Mouse (Mus musculus) midbrain, embryonic 10.5 days (tissue): ENCODE results near the gene Dgke. TPM values are rescaled to one million over a fixed set of nuclear protein-coding genes. Genes with fewer than 3 reads are reported as not detected.

Experiments used
- DNase-seq: peaks from one replicate; pipeline ENCODE4 v3.0.0-alpha.2; 2017; ENCODE audit warnings: low spot score
- H3K27ac ChIP-seq: fragments of 300-500 bp; sonication (generic); replicated peaks from 2 replicates; pipeline ENCODE4 v1.5.1; 2016; ENCODE audit warnings: mild to moderate bottlenecking
- H3K27me3 ChIP-seq: fragments of 300-500 bp; sonication (generic); 2 replicates; pipeline ENCODE4 v1.6.1; 2016; ENCODE audit warnings: low read depth, mild to moderate bottlenecking; ENCODE audit not compliant: poor library complexity, severe bottlenecking
- H3K36me3 ChIP-seq: fragments of 300-500 bp; sonication (generic); 2 replicates; pipeline ENCODE4 v1.6.1; 2016; ENCODE audit warnings: mild to moderate bottlenecking, moderate library complexity
- H3K4me1 ChIP-seq: fragments of 300-500 bp; sonication (generic); 2 replicates; pipeline ENCODE4 v1.6.1; 2016
- H3K4me3 ChIP-seq: fragments of 300-500 bp; sonication (generic); 2 replicates; pipeline ENCODE4 v1.5.1; 2016; ENCODE audit warnings: mild to moderate bottlenecking, moderate library complexity
- H3K9me3 ChIP-seq: fragments of 300-500 bp; sonication (generic); replicated peaks from 2 replicates; pipeline ENCODE4 v1.6.1; 2016; ENCODE audit warnings: mild to moderate bottlenecking
- WGBS: fragments of 180-500 bp; shearing (Covaris S2); methylation state at CpG from one replicate; pipeline ENCODE4 v1.1.7; 2016; 5-methylcytosine and 5-hydroxymethylcytosine counted together
- polyA plus RNA-seq: library from polyadenylated mRNA; unstranded; fragments of >200 nt; fragmentation: Nextera tagmentation; extraction: Ambion mirVana; gene quantifications from 2 replicates; pipeline ENCODE4 v1.2.1, GENCODE M21; 2016

Gene Dgke
- polyA plus RNA-seq, 1 experiment from 2014 or later, result 4.2 TPM

- Histone ChIP-seq H3K27me3 (no peaks in the 10 kb centered on the region), H3K36me3 (no peaks in the 10 kb centered on the region), H3K4me1 (peaks cover 3% of the 10 kb centered on the region; the same call in 1 of the 2 replicates), H3K27ac (no peak overlapping the region), H3K4me3 (no peak overlapping the region), H3K9me3 (no peaks in the 10 kb centered on the region)
- no peak for DNase-seq
- WGBS, result 95% methylated on average over 14 of the region's 14 CpGs
Measured at GRCm38 (mm10) chr11:89068649-89069048, 2.0 kb upstream of the Dgke start.

GRCm38 (mm10) chr11:89067871-89068490, 1.3 kb upstream of the Dgke start:
- H3K9me3 ChIP-seq, result no peaks in the 10 kb centered on the region
- H3K36me3 ChIP-seq, result no peaks in the 10 kb centered on the region
- peaks cover 3% of the 10 kb centered on the region; the same call in 1 of the 2 replicates for H3K4me1 ChIP-seq
- H3K4me3 ChIP-seq, result no peak overlapping the region
- no peaks in the 10 kb centered on the region for H3K27me3 ChIP-seq
- 76% methylated on average over 11 of the region's 11 CpGs for WGBS
- DNase-seq, result no peak
- no peak overlapping the region for H3K27ac ChIP-seq

- Histone ChIP-seq H3K4me1 (peaks cover 3% of the 10 kb centered on the region; the same call in 1 of the 2 replicates), H3K27ac (no peak overlapping the region; the same call in 1 of the 2 replicates), H3K27me3 (no peaks in the 10 kb centered on the region), H3K4me3 (no peak overlapping the region), H3K36me3 (no peaks in the 10 kb centered on the region), H3K9me3 (no peaks in the 10 kb centered on the region)
- 79% methylated on average over 6 of the region's 6 CpGs for WGBS
- DNase-seq, result no peak
Measured at GRCm38 (mm10) chr11:89067301-89067822, 712 bp upstream of the Dgke start.

GRCm38 (mm10) chr11:89066126-89066525, 524 bp downstream of the Dgke start:
- peaks cover 3% of the 10 kb centered on the region; the same call in 1 of the 2 replicates for H3K4me1 ChIP-seq
- H3K9me3 ChIP-seq, result no peaks in the 10 kb centered on the region
- 80% methylated on average over 6 of the region's 6 CpGs for WGBS
- no peaks in the 10 kb centered on the region for H3K36me3 ChIP-seq
- H3K4me3 ChIP-seq, result no peak overlapping the region
- no peak overlapping the region for H3K27ac ChIP-seq
- DNase-seq, result no peak
- no peaks in the 10 kb centered on the region for H3K27me3 ChIP-seq

GRCm38 (mm10) chr11:89065297-89065696, 1.4 kb downstream of the Dgke start:
- Histone ChIP-seq H3K4me3 (no peak overlapping the region), H3K27ac (no peak overlapping the region), H3K36me3 (no peaks in the 10 kb centered on the region), H3K27me3 (no peaks in the 10 kb centered on the region), H3K9me3 (no peaks in the 10 kb centered on the region), H3K4me1 (peaks cover 7% of the 10 kb centered on the region)
- no peak for DNase-seq
- 91% methylated on average over 3 of the region's 3 CpGs for WGBS

- H3K4me1 ChIP-seq, result peaks cover 17% of the 10 kb centered on the region
- DNase-seq, result no peak
- no peak overlapping the region for H3K4me3 ChIP-seq
- no peaks in the 10 kb centered on the region for H3K27me3 ChIP-seq
- 87% methylated on average over 6 of the region's 6 CpGs for WGBS
- no peaks in the 10 kb centered on the region for H3K36me3 ChIP-seq
- H3K27ac ChIP-seq, result no peak overlapping the region
- H3K9me3 ChIP-seq, result no peaks in the 10 kb centered on the region
Measured at GRCm38 (mm10) chr11:89064312-89064711, 2.3 kb downstream of the Dgke start.

- Histone ChIP-seq H3K4me1 (peaks cover 28% of the 10 kb centered on the region), H3K36me3 (peaks cover 8% of the 10 kb centered on the region), H3K27me3 (no peaks in the 10 kb centered on the region), H3K9me3 (no peaks in the 10 kb centered on the region), H3K27ac (no peak overlapping the region), H3K4me3 (no peak overlapping the region)
- 93% methylated on average over 7 of the region's 7 CpGs for WGBS
- DNase-seq, result no peak
Measured at GRCm38 (mm10) chr11:89061362-89061761, 5.3 kb downstream of the Dgke start.

GRCm38 (mm10) chr11:89060423-89061089, 6.1 kb downstream of the Dgke start:
- Histone ChIP-seq H3K27ac (peak overlapping the region; percentile 89), H3K4me3 (peak overlapping the region; percentile 94), H3K27me3 (no peaks in the 10 kb centered on the region), H3K4me1 (peaks cover 28% of the 10 kb centered on the region), H3K36me3 (peaks cover 8% of the 10 kb centered on the region), H3K9me3 (no peaks in the 10 kb centered on the region)
- WGBS, result under 1% methylated on average over 63 of the region's 63 CpGs
- DNase-seq, result peak; percentile 90

GRCm38 (mm10) chr11:89059919-89060422, 6.7 kb downstream of the Dgke start:
- Histone ChIP-seq H3K4me3 (peak overlapping the region; percentile 94), H3K4me1 (peaks cover 28% of the 10 kb centered on the region), H3K36me3 (peaks cover 9% of the 10 kb centered on the region), H3K9me3 (no peaks in the 10 kb centered on the region), H3K27ac (peak overlapping the region; percentile 89), H3K27me3 (no peaks in the 10 kb centered on the region)
- peak; percentile 55 for DNase-seq
- under 1% methylated on average over 33 of the region's 33 CpGs for WGBS

- Histone ChIP-seq H3K4me3 (peak overlapping the region; percentile 94), H3K27ac (no peak overlapping the region), H3K36me3 (peaks cover 22% of the 10 kb centered on the region), H3K4me1 (peaks cover 30% of the 10 kb centered on the region), H3K9me3 (no peaks in the 10 kb centered on the region), H3K27me3 (no peaks in the 10 kb centered on the region)
- WGBS, result 77% methylated on average over 11 of the region's 11 CpGs
- DNase-seq, result no peak
Measured at GRCm38 (mm10) chr11:89058515-89059270, 8.0 kb downstream of the Dgke start.

GRCm38 (mm10) chr11:89055931-89056690, 10.5 kb downstream of the Dgke start:
- DNase-seq, result no peak
- WGBS, result 85% methylated on average over 13 of the region's 13 CpGs

GRCm38 (mm10) chr11:89051767-89052166, 14.9 kb downstream of the Dgke start:
- Histone ChIP-seq H3K27me3 (no peaks in the 10 kb centered on the region), H3K9me3 (no peaks in the 10 kb centered on the region), H3K27ac (no peak overlapping the region), H3K4me1 (0 out of 2 replicates have a peak, but pooled peaks cover 2% of the 10 kb centered on the region), H3K36me3 (peaks cover 73% of the 10 kb centered on the region), H3K4me3 (no peak overlapping the region)
- WGBS, result 91% methylated on average over 6 of the region's 6 CpGs
- DNase-seq, result no peak

More at GRCm38 (mm10) chr11:89055931-89056690, 10.5 kb downstream of the Dgke start:
- Histone ChIP-seq H3K9me3 (no peaks in the 10 kb centered on the region), H3K27me3 (no peaks in the 10 kb centered on the region), H3K27ac (no peak overlapping the region), H3K4me3 (no peak overlapping the region), H3K4me1 (peaks cover 30% of the 10 kb centered on the region), H3K36me3 (peaks cover 39% of the 10 kb centered on the region)
